Mouse (Mus musculus) neural tube, embryonic 11.5 days (tissue): ENCODE data around the gene Mink1. TPM values are rescaled to one million over a fixed set of nuclear protein-coding genes. Genes with fewer than 3 reads are reported as not detected.

Experiments used
- ATAC-seq: fragments of 200-750 bp; cut with Nextera tagmentation; 2 replicates; pipeline ENCODE4 v1.8.0; 2017; ENCODE audit warnings: moderate number of reproducible peaks, mild to moderate bottlenecking, moderate TSS enrichment, moderate library complexity; ENCODE audit not compliant: insufficient read depth, low FRiP score, low TSS enrichment
- DNase-seq: peaks from one replicate; pipeline ENCODE4 v3.0.0-alpha.2; 2015; ENCODE audit warnings: low spot score
- H3K27ac ChIP-seq: fragments of 300-500 bp; sonication (generic); 2 replicates; pipeline ENCODE4 v1.5.1; 2014; ENCODE audit warnings: low read depth, mild to moderate bottlenecking, low read length
- H3K27me3 ChIP-seq: fragments of 300-500 bp; sonication (generic); 2 replicates; pipeline ENCODE4 v1.6.1; 2014; ENCODE audit warnings: mild to moderate bottlenecking, low read length, mixed read lengths; ENCODE audit not compliant: control insufficient read depth, insufficient read depth
- H3K36me3 ChIP-seq: fragments of 300-500 bp; sonication (generic); 2 replicates; pipeline ENCODE4 v1.6.1; 2014; ENCODE audit warnings: mild to moderate bottlenecking, low read length, moderate library complexity, mixed read lengths; ENCODE audit not compliant: control insufficient read depth, insufficient read depth
- H3K4me1 ChIP-seq: fragments of 300-500 bp; sonication (generic); 2 replicates; pipeline ENCODE4 v1.6.1; 2014; ENCODE audit warnings: low read length, mixed read lengths; ENCODE audit not compliant: control insufficient read depth, insufficient read depth
- H3K4me2 ChIP-seq: fragments of 300-500 bp; sonication (generic); 2 replicates; pipeline ENCODE4 v1.6.1; 2014; ENCODE audit warnings: low read depth, mild to moderate bottlenecking, moderate library complexity
- H3K4me3 ChIP-seq: fragments of 300-500 bp; sonication (generic); 2 replicates; pipeline ENCODE4 v1.5.1; 2014; ENCODE audit warnings: low read depth, low read length
- H3K9ac ChIP-seq: fragments of 300-500 bp; sonication (generic); 2 replicates; pipeline ENCODE4 v1.6.1; 2014; ENCODE audit warnings: mild to moderate bottlenecking, low read length
- H3K9me3 ChIP-seq: fragments of 300-500 bp; sonication (generic); 2 replicates; pipeline ENCODE4 v1.6.1; 2016; ENCODE audit warnings: low read length; ENCODE audit not compliant: control insufficient read depth
- WGBS: fragments of 180-500 bp; shearing (Covaris S2); extraction: QIAGEN DNeasy Blood & Tissue Kit; methylation state at CpG from one replicate; pipeline ENCODE4 v1.1.7; 2014; 5-methylcytosine and 5-hydroxymethylcytosine counted together
- polyA plus RNA-seq: library from polyadenylated mRNA; unstranded; fragments of >200 nt; fragmentation: Nextera tagmentation; extraction: Ambion mirVana; gene quantifications from 2 replicates; pipeline ENCODE4 v1.2.1, GENCODE M21; 2014

Mink1 gene
- polyA plus RNA-seq, 1 experiment from 2014 or later: 16.0 TPM

GRCm38 (mm10) chr11:70607611-70608010 is 44.9 kb downstream of the Mink1 start:
- Histone ChIP-seq H3K9me3 (no peaks in the 10 kb centered on the region), H3K9ac (no peak overlapping the region), H3K27me3 (no peaks in the 10 kb centered on the region), H3K27ac (no peak overlapping the region), H3K4me1 (no peaks in the 10 kb centered on the region), H3K4me3 (no peak overlapping the region), H3K4me2 (no peak overlapping the region), H3K36me3 (peaks cover 23% of the 10 kb centered on the region)
- 89% methylated on average over 9 of the region's 9 CpGs for WGBS
- DNase-seq (no peak), ATAC-seq (no peak)

GRCm38 (mm10) chr11:70608381-70609066 is 45.8 kb downstream of the Mink1 start:
- H3K4me3 ChIP-seq: no peak overlapping the region
- H3K27ac ChIP-seq: no peak overlapping the region
- H3K4me2 ChIP-seq: no peak overlapping the region
- WGBS: 90% methylated on average over 26 of the region's 26 CpGs
- DNase-seq (no peak), ATAC-seq (no peak)
- no peak overlapping the region for H3K9ac ChIP-seq
- no peaks in the 10 kb centered on the region for H3K9me3 ChIP-seq
- no peaks in the 10 kb centered on the region for H3K4me1 ChIP-seq
- no peaks in the 10 kb centered on the region for H3K27me3 ChIP-seq
- H3K36me3 ChIP-seq: peaks cover 22% of the 10 kb centered on the region

GRCm38 (mm10) chr11:70610752-70611151 is 48.1 kb downstream of the Mink1 start:
- ATAC-seq (no peak), DNase-seq (no peak)
- Histone ChIP-seq H3K9me3 (no peaks in the 10 kb centered on the region), H3K27me3 (no peaks in the 10 kb centered on the region), H3K9ac (no peak overlapping the region), H3K4me2 (no peak overlapping the region), H3K36me3 (peaks cover 20% of the 10 kb centered on the region), H3K4me1 (peaks cover 4% of the 10 kb centered on the region; the same call in 1 of the 2 replicates), H3K27ac (no peak overlapping the region), H3K4me3 (no peak overlapping the region)
- 88% methylated on average over 4 of the region's 4 CpGs for WGBS

GRCm38 (mm10) chr11:70612505-70612904 is 49.8 kb downstream of the Mink1 start:
- Histone ChIP-seq H3K4me3 (no peak overlapping the region), H3K4me1 (peaks cover 4% of the 10 kb centered on the region; the same call in 1 of the 2 replicates), H3K27me3 (no peaks in the 10 kb centered on the region), H3K27ac (no peak overlapping the region), H3K9me3 (no peaks in the 10 kb centered on the region), H3K4me2 (no peak overlapping the region), H3K9ac (no peak overlapping the region), H3K36me3 (peaks cover 16% of the 10 kb centered on the region)
- WGBS: 79% methylated on average over 7 of the region's 7 CpGs
- ATAC-seq (no peak), DNase-seq (no peak)

- Histone ChIP-seq H3K4me3 (peak overlapping the region; percentile 20), H3K4me1 (peaks cover 4% of the 10 kb centered on the region; the same call in 1 of the 2 replicates), H3K27ac (no peak overlapping the region), H3K4me2 (peak overlapping the region; percentile 40), H3K9me3 (no peaks in the 10 kb centered on the region), H3K9ac (peak overlapping the region; percentile 31; the same call in 1 of the 2 replicates), H3K27me3 (no peaks in the 10 kb centered on the region), H3K36me3 (peaks cover 5% of the 10 kb centered on the region)
- WGBS: 3% methylated on average over 17 of the region's 17 CpGs
- peak; percentile 56 for DNase-seq
- ATAC-seq: no peak
Measured at GRCm38 (mm10) chr11:70615074-70615473, 52.4 kb downstream of the Mink1 start.

- H3K27ac ChIP-seq: no peak within 1 kb of the TSS
- H3K9ac ChIP-seq: peak within 1 kb of the TSS; percentile 31; the same call in 1 of the 2 replicates
- peaks cover 4% of the 10 kb centered on the region; the same call in 1 of the 2 replicates for H3K4me1 ChIP-seq
- H3K4me2 ChIP-seq: peak within 1 kb of the TSS; percentile 40
- no peaks in the 10 kb centered on the region for H3K9me3 ChIP-seq
- H3K4me3 ChIP-seq: peak within 1 kb of the TSS; percentile 20
- no peaks in the 10 kb centered on the region for H3K27me3 ChIP-seq
- H3K36me3 ChIP-seq: peaks cover 3% of the 10 kb centered on the region
- DNase-seq (no peak), ATAC-seq (no peak)
- 15% methylated on average over 21 of the region's 21 CpGs for WGBS
Measured at GRCm38 (mm10) chr11:70615516-70616093, 52.9 kb downstream of the Mink1 start, which contains the start of gene 4930544D05Rik. Gene 4930544D05Rik (plus strand): TSS chr11:70615848.

GRCm38 (mm10) chr11:70619101-70619500 is 56.4 kb downstream of the Mink1 start, which contains the start of gene Chrne:
Gene Chrne (minus strand): TSS chr11:70619216.
- Histone ChIP-seq H3K27me3 (no peaks in the 10 kb centered on the region), H3K4me2 (no peak within 1 kb of the TSS), H3K9me3 (no peaks in the 10 kb centered on the region), H3K27ac (no peak within 1 kb of the TSS), H3K4me3 (no peak within 1 kb of the TSS), H3K4me1 (peaks cover 4% of the 10 kb centered on the region; the same call in 1 of the 2 replicates), H3K36me3 (no peaks in the 10 kb centered on the region), H3K9ac (no peak within 1 kb of the TSS)
- no peak for DNase-seq
- WGBS: 50% methylated on average over 1 of the region's 1 CpGs
- ATAC-seq: no peak

- DNase-seq (no peak), ATAC-seq (no peak)
- WGBS: 35% methylated on average over 7 of the region's 7 CpGs
- H3K4me1 ChIP-seq: no peaks in the 10 kb centered on the region
- no peaks in the 10 kb centered on the region for H3K27me3 ChIP-seq
- no peak overlapping the region for H3K4me3 ChIP-seq
- H3K9ac ChIP-seq: no peak overlapping the region
- H3K36me3 ChIP-seq: no peaks in the 10 kb centered on the region
- H3K27ac ChIP-seq: no peak overlapping the region
- H3K9me3 ChIP-seq: no peaks in the 10 kb centered on the region
- H3K4me2 ChIP-seq: no peak overlapping the region
Measured at GRCm38 (mm10) chr11:70621972-70622814, 59.5 kb downstream of the Mink1 start.
